24 mouse cellular contexts compared by ENCODE assay signal in the genomic region with DNA sequence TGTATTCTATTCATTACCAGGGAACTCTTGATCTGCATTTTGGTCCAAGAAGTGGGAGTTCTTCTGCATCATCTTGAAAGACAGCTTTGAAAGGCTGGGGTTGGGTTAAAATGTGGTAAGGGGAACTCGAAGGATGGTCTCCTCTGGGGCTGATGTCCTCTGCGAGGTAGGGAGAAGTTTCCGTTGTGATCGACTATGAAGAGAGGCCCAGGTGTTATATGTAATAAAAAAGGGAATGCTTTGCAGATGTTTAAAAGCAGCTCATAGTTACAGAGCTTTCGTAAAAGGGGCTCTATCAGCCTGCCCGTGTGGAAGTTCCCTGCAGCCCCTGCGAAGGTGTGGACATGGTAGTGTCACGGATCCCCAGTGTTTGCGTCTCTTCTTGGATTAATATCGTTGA.
"Had no signal": no experiment of that assay in that cellular context is flagged by ENCODE, and none has a peak within 500 bp of the region (broad histone marks: within the 10 kb centered on the region; RNA-seq: fewer than 3 reads in every experiment).

No protein-coding gene starts in this region.

- H3K9me3 ChIP-seq: heart, embryonic 10.5 days; heart, embryonic 12.5 days; hindbrain, embryonic 10.5 days; hindbrain, embryonic 12.5 days; hindbrain, embryonic 15.5 days; intestine, embryonic 15.5 days; liver, embryonic 13.5 days; liver, embryonic 15.5 days had no signal

- H3K4me3 ChIP-seq: gastrocnemius, adult 2 months; heart, embryonic 10.5 days; heart, embryonic 12.5 days; hindbrain, embryonic 10.5 days; hindbrain, embryonic 12.5 days; hindbrain, embryonic 15.5 days; intestine, embryonic 15.5 days; layer of hippocampus, adult 2 months; left cerebral cortex, adult 2 months; liver, embryonic 13.5 days; liver, embryonic 15.5 days had no signal

- H3K4me1 ChIP-seq: heart, embryonic 10.5 days; hindbrain, embryonic 10.5 days; hindbrain, embryonic 12.5 days; intestine, embryonic 15.5 days; liver, embryonic 13.5 days; liver, embryonic 15.5 days had no signal

- H3K9ac ChIP-seq: heart, embryonic 12.5 days; hindbrain, embryonic 12.5 days; hindbrain, embryonic 15.5 days; intestine, embryonic 15.5 days; liver, embryonic 13.5 days; liver, embryonic 15.5 days; liver, postnatal 0 days had no signal

- DNase-seq: gastrocnemius, adult 2 months; gastrocnemius, postnatal 10 days; gastrocnemius, postnatal 25 days; heart, postnatal 10 days; heart, postnatal 4 days; kidney, adult 18-20 months; kidney, adult 8-10 months; kidney, postnatal 10 days; kidney, postnatal 25 days; kidney, postnatal 4 days; liver; liver, embryonic 13.5 days; liver, postnatal 0 days had no signal

- H3K4me2 ChIP-seq: heart, embryonic 12.5 days; hindbrain, embryonic 12.5 days; hindbrain, embryonic 15.5 days; intestine, embryonic 15.5 days; liver, embryonic 11.5 days; liver, embryonic 13.5 days; liver, embryonic 15.5 days had no signal

- ATAC-seq: intestine, embryonic 15.5 days; intestine, postnatal 0 days; liver, postnatal 0 days had no signal

- H3K36me3 ChIP-seq: heart, embryonic 10.5 days; heart, embryonic 12.5 days; hindbrain, embryonic 10.5 days; hindbrain, embryonic 12.5 days; hindbrain, embryonic 15.5 days; intestine, embryonic 15.5 days; liver, embryonic 13.5 days; liver, embryonic 15.5 days had no signal

- H3K27ac ChIP-seq: gastrocnemius, adult 2 months; heart, embryonic 10.5 days; hindbrain, embryonic 10.5 days; hindbrain, embryonic 12.5 days; hindbrain, embryonic 15.5 days; intestine, embryonic 15.5 days; layer of hippocampus, adult 2 months; left cerebral cortex, adult 2 months; liver, embryonic 13.5 days; liver, embryonic 15.5 days had no signal

- H3K27me3 ChIP-seq: heart, embryonic 12.5 days; hindbrain, embryonic 12.5 days; hindbrain, embryonic 15.5 days; intestine, embryonic 15.5 days; liver, embryonic 13.5 days; liver, embryonic 15.5 days had no signal
